Mouse (Mus musculus) layer of hippocampus, postnatal 25 days (tissue): ENCODE measurements around the gene Eipr1. TPM values are rescaled to one million over a fixed set of nuclear protein-coding genes. Genes with fewer than 3 reads are reported as not detected.
"Not testable (repeated sequence)": the region's sequence is repeated elsewhere in the genome, so short reads cannot be mapped to it uniquely, and the experiment has no call there.

ENCODE experiments used
- DNase-seq, 2 experiments: peaks; one replicate each; pipeline ENCODE4 v3.0.0; 2022; ENCODE audit warnings: mixed read lengths in 2 of 2, low spot score in 1 of 2; ENCODE audit errors: extremely low spot score in 1 of 2
- total RNA-seq, 2 experiments: library from RNA; stranded (reverse); gene quantifications; 2 replicates each; pipeline ENCODE4 v1.2.3; 2021

The Eipr1 gene
- total RNA-seq: 10 to 100 TPM; 48.8 to 52.1 TPM

DNA sequence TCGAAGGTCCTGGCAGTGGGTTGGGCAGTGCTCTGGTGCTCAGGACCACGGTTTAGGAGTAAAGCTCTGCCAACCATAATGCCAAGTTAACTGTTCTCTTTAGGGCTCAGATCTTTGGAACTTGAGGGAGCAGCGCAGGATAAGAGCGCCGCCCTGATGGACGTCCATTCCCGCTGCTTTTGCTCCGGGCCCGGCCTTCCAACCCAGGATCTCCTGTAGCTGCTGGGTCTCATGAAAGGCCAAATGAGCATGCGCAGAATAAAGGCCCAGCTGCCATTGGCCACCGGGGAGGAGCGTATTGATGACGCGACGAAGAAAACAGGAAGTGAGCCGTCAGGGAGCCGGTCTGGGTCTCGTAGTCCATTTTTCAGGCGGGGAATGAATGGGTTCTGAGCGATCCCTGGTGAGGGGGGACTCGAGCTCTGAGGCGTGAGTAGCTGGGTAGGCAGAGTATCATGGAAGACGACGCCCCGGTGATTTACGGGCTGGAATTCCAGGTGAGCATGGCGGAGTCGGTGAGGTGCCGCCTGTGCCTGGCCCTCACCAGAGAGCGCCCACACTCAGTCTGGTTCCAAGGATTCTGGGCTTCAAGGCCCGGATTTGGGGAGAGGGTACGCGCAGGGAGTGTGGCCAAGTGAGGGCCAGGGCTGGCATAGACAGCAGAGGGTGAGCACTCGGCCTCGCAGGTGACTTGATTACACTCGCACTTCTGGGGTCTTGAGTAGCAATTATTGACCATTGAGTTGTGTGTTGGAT lies at the start of gene Eipr1:
TSS of gene Eipr1 (plus strand) at position 296 of the 756 bp plus-strand sequence.
- DNase-seq: peak; percentile 58 to 68

DNA sequence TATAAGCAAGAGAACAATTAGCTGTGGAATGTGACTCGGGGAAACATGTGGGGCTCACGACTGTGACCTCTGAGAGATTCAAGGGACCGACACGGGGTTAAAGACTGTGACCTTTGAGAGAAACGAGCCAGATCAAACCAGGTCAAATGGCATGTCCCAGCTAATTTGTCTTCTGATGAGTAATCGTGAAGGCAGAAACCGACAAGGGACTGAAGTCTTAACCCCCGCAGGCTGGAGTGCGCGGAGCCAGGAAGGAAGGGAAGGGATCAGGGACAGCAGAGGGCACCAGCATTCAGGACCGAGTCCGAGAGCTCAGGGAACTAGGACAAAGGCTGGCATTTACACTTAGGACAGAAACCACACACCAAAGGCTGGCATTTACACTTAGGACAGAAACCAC lies 47.2 kb upstream of the Eipr1 start:
- DNase-seq: no peak

DNA sequence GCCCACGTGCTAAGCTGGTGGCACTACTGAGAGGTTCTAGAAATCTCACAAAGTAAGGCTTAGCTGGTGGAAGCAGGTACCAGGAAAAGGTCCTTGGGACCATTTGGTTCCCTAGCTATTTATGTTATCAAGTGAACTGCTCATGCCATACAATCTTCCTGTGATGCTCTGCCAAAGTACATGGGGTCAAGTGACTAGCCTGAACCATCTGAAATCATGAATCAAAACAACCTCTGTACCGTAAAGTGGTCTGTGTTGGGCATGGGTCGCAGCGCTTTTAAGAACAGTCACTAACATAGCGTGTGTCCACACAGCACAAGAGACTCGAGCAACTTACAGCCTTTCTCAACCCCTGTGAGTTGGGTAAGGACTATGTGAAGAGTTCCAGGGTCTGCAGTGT lies 46.4 kb upstream of the Eipr1 start:
- DNase-seq: no peak

DNA sequence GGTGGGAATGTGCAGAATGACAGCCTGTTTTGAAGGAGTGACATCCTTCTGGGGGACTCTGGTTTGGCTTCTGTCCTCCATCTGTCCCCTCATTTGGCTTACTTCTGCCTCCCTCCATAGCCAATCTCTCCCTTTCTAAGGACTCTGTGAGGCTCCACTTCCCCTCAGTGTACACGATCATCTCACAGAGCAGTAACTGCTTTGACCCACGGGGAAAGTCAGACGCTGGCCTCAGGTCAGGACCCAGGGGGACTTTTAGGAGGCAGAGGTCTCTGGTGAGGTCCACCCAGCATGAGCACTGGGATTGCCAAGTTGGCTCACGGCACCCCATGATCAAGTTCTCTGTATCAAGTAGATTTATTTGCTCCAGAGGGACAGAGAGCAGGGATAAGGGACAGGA lies 43.4 kb upstream of the Eipr1 start:
- no peak for DNase-seq

DNA sequence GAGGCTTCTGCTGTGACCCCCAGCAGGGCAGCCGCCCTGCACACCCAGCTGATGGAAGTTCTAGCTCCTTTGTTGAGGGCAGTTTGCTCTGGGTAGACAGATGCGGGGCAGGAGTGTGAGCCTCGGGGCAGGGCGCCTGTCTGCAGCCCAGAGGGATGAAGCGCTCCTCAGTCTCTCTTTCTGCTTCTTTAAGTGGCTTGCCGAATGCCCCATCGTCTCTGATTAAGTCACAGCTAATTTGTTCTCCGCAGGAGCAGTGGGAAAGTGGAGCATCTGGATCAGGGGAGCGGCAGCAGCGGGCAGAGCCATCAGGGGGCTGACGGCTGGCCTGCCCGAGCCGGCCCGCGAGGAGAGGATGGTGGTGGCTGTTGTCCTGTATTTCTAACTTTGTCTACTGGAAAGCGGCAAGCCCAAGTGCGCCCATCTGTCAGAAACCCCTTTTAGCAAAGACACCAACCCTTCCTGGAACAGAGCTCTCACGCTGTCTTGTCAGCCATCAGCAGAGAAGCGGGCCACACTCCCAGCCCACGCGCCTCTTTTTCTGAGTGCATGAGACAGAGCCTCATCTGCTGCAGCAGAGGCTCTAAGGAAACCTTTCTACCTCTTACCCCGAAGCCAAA lies 40.9 kb upstream of the Eipr1 start:
- DNase-seq: peak; percentile 29 to 31

DNA sequence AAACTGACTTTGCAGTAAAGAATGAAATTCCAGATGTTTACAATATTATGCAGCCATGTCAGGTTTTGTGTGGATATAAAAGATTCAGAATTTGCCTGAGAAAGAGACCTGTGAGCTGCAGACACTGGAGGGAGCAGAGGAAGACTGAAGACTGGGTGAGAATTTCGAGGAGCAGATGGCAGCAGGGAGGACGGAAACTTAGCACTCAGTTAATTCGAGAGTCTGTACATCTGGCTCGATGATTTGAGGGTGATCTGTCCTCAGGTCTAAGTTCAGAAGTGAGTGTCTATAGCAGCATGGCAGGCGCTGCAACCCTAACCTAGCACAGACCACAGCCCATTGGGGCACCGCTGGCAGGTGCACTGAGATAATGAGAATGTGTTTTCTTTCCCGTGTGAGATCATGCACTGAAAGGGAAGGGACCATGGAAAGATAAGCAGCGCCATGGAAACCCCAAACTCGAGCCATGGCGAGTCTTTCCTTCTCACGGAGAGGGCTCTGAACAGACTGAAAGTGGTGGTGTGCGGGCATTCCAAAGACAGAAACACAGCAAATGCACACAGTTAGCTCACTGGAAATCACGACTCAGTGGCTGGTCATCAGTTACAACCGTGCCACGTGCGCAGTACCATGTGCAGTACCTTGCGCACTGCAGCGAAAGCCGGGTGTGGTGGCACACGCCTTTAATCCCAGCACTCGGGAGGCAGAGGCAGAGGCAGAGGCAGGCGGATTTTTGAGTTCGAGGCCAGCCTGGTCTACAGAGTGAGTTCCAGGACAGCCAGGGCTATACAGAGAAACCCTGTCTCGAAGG lies 36.6 kb upstream of the Eipr1 start:
- DNase-seq: no peak

DNA sequence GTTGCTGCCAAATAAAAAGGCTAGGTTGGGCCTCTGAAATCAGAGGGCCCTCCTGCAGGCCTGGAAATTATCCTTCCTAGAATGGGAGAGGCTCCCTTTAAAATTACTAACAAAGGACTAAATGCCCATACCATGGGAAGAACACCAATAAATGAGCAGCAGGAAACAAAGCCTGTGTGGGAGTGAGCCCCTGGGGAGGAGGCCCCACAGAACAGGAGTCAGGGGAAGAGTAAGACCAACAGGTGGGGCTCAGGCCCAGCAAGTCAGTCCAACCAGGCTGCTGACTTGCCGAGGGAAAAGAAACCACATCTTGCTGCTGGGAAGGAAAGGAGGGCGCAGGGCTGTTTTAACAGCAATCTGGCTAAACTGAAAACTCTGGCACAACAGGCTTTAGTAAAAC lies 34.5 kb upstream of the Eipr1 start:
- DNase-seq: no peak

DNA sequence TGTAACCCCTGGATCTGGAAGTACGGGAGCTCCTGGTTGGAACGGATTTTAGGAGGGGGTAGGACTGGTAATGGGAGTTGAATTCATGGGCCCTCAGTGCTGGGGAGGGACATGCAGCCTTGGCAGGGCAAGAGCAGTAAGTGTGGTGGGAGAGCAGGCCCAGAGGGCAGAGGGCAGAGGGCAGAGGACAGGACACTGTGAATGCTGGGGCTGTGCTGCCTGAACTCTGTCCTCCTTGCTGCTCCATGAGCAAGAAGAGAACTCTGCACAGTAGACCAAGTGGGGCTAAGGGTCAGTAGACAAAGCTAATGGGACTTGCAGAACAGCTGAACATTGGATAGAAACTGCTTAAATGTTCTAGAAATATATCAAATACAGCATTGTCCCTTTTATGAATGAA lies 33.5 kb upstream of the Eipr1 start:
- DNase-seq: no peak

DNA sequence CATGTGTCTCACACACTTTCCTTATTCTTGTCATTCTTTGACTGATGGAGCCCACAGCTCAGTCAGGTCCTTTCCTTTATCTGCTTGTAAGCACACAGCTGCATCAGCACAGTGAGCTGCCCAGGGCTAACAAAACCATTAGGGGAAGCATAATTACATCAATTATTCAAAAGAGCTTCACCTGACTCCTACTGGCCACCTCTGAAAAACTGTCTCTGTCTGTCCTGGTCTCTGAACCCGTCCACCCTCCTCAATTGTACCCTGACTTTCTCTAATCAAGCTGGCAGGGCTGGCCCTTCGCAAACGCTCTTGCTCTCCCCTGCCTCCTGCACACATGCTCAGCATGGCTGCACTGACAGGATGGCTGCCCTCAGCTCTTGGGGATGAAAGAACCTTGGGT lies 27.2 kb upstream of the Eipr1 start:
- DNase-seq: no peak

DNA sequence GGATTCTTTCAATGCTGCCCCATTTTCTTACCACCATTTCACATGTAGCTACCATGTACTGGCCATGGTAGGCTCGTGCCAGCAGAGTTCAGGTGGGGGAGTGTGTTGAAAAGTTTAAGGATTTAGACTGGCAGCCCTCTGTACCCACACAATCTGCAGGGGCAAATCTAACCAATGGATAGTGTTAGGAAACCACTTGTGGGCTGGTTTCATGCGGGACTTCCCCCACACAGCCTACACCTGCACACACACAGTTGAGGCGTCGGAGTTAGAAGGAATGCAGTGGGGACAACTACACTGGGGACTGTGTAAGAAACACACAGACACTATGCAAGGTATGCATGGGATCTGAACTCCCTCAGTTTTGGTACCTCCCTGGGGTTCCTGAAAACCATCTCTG lies 25.4 kb upstream of the Eipr1 start:
- no peak for DNase-seq

DNA sequence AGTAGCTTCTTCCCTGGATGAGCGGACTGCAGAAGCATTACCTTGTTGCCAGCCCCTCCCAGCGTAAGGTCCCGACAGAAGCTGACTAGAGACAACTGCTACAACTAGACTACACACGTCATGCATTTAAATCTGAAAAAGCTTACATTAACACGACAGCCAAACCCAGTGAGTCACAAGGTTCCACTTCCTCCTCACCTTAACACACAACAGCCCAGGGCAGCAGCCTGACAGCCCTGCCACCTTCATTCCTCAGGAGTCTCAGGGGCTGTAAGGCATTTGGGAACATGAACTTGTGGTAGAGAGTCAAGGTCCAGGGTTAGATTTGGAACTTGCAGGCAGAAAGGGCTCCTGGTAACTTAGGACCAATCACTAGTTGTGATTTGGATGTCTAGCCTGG lies 24.5 kb upstream of the Eipr1 start:
- DNase-seq: no peak

DNA sequence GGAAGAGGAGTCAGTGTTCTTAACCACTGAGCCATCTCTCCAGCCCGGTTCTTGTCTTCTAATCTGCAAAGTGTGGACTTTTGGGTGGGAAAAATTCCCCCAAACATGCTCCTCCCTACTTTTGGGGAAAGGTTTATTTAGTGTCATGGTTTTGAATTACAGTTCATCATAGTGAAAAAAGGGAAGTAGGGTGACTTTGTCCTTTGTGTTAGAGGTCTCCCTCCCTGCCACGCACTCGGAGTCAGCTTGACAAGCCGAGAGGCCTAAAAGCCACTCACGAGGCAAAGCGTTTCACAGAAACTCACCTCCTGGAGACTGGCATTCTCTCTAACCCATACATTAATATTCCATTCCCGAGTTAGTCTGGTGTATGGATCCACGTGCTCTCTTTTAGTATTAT lies 19.0 kb upstream of the Eipr1 start:
- no peak for DNase-seq

DNA sequence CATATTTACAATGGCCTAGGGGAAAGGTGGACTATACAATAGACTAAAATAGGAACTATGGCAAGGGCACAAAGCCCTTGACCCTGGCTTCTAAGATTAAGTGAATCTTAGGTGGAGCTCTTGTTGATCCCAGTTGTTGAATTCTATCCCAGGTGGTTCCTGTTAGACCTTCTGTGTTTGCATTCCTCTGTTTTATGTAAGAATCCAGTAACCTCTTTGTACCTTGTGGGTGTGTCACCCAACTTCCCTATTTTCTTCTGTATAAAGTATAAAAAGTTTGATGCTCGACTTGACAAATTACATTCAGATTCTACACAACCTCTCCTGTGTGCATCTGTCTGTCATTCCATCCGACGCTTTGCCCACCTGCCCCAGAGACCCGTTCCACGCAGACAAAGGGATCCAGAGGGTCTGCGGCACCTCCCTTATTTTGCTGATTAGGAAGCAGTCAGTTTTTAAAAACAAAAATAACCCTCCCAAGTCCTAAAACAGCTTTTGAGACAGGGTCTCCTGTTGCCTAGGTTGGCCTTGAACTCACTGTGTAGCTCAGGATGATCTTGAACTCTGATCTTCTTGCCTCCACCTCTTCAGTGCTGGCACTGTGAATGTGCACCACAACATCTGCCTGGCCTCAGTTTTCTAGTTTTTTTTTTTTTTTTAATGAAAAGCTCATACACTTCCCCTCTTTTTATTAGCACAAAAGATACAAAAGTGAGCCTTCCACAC lies 17.9 kb upstream of the Eipr1 start:
- DNase-seq: not testable (repeated sequence)

DNA sequence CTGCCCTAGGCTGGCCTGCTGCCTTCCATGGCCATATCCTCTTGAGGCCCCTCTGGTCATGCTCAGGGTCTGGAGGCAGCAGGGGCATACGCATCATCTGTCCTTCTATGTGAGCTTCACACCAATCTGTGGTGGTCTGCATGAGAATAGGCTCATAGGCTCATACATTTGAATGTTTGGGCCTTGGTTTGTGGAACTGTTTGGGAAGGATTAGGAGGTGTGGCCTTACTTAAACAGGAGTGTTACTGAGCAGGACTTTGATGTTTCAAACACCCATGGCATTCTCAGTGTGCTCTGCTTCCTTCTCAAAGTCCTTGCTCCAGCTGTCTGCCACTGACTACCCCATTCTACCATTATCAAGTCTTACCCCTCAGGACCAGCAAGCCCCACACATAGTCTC lies 17.3 kb upstream of the Eipr1 start:
- DNase-seq: no peak

DNA sequence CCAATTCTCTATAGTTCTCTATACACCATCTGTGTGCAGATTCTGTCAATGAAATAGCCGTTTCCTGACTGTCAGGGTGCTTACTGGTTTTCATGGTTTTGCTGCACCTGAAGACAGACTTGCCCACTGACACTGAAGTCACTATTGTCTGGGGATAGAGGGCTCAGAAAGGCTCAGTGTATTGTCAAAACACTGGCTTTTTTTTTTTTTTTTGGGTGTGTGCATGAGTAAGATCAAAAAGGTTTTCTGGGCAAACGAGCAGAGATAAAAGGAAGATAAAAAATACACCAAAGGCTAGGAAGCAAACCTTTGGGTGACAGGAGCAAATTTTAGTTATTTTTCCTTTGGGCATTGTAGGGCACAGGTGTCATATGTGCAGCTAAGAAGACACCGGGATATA lies 16.3 kb upstream of the Eipr1 start:
- no peak for DNase-seq

DNA sequence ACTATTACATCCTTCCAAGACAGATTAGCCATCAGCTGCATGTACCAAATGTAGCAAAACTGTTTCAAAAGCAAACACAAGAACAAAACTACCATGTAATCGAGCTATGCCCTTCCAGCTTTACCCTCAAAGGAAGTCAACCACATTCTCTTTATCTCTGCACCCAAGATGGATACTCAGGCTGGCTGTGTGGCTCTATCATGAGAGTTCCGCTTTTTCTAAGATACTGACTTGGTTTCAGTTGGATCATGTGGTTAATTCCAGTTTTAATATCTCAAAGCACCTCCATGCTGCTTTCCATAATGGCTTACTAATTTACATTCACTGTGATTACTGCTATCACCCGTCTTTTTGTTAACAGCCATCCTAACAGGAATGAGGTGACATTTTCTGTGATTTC lies 8.3 kb upstream of the Eipr1 start:
- DNase-seq: no peak

DNA sequence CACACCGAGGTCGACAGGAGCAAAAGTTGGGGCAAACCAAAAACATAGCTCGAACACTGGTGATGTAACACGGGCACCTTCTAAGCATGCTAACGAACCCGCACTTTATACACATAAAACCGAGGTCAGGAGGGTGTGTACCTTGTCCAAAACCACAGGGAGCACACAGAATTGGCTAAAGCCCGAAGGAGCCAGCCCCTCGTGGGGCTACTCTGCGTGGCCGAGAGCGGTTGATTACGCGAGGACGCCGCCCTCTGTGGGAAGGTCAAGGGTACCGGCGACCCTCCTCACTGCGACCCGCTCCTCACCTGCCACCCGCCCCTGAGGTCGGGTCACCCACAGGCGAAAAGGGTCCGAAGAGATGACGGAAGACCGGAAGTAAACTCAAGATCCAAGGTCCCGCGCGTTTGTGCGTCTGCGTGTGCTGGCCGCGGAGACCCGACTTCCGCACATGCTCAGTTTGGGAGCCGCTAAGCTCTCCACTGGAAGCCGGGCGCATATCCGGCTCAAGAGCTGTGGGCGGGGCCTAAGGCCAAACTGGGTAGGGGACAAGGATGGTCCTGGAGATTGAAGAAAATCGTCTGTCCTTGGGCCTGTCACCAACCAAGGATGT lies 1.5 kb upstream of the Eipr1 start, which contains the start of gene Trappc12:
TSS of gene Trappc12 (minus strand) at position 452 of the 613 bp plus-strand sequence.
- DNase-seq: peak; percentile 63 to 71

DNA sequence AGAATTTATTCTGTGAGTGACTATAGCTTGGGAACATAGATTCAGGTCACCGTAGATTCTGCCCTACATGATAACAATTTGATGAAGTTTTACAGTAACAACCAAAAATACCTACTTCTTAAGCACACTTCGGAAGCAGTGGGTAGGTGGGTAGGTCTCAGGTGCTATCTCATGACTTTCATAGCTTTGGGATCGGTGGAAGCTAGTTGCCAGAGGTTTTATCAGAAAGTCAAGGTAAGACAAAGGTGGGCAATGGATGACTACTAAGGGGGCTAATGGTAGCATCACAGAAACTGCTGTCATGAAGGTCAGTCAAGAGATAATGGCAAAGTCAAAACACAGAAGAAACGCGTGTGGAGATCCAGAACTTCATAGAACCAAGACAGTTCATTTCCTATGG lies 727 bp upstream of the Eipr1 start:
- no peak for DNase-seq

DNA sequence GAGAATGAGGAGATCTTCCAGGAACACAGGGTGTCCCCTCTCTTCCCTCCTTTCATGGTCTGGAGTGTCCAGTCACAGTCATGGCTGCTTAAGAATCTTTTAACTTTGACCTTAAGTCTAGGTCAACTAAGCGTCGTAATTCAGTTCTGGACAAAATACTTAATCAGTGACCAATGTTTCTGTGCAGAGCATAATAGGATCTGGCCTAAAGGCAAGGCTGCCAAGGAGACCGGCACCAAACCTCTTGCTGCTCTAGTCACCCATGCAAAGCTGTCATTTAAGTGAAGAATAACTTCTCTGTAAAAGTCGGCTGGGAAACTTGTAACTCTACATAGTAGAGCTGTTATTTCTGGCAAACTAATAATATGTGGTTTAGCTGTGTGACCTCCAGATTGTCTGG lies 4.4 kb downstream of the Eipr1 start:
- DNase-seq: no peak

DNA sequence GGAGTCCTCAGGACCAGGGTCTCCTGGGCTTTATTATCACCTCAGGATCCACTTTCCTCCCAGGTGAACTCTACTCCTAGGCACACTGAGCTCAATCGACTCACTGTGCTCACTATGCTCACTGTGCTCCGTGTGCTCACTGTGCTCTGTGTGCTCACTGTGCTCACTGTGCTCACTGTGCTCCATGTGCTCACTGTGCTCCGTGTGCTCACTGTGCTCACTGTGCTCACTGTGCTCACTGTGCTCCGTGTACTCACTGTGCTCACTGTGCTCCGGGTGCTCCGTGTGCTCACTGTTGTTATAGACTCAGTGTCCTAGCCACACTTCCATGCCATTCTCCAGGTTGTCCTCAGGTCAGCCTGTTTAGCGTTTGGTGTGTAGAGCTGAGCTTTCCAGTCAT lies 18.4 kb downstream of the Eipr1 start:
- no peak for DNase-seq
